Mouse (Mus musculus) forebrain, postnatal 0 days (tissue): ENCODE data around the gene Icos. TPM values are rescaled to one million over a fixed set of nuclear protein-coding genes. Genes with fewer than 3 reads are reported as not detected.

Experiments
- ATAC-seq: fragments of 200-750 bp; cut with Nextera tagmentation; 2 replicates; pipeline ENCODE4 v1.8.0; 2017; ENCODE audit warnings: mild to moderate bottlenecking, moderate library complexity
- DNase-seq: peaks from one replicate; pipeline ENCODE4 v3.0.0-alpha.2; 2015
- H3K27ac ChIP-seq: fragments of 300-500 bp; sonication (generic); 2 replicates; pipeline ENCODE4 v1.5.1; 2014; ENCODE audit warnings: low read depth, mild to moderate bottlenecking, antibody characterized with exemption, low read length, moderate library complexity, mixed read lengths
- H3K27me3 ChIP-seq: fragments of 300-500 bp; sonication (generic); 2 replicates; pipeline ENCODE4 v1.6.1; 2014; ENCODE audit warnings: mild to moderate bottlenecking, low read length, mixed read lengths; ENCODE audit not compliant: insufficient read depth
- H3K36me3 ChIP-seq: fragments of 300-500 bp; sonication (generic); 2 replicates; pipeline ENCODE4 v1.6.1; 2014; ENCODE audit warnings: mild to moderate bottlenecking, moderate library complexity; ENCODE audit not compliant: insufficient read depth
- H3K4me1 ChIP-seq: fragments of 300-500 bp; sonication (generic); 2 replicates; pipeline ENCODE4 v1.6.1; 2014; ENCODE audit warnings: antibody characterized with exemption; ENCODE audit not compliant: insufficient read depth
- H3K4me2 ChIP-seq: fragments of 300-500 bp; sonication (generic); 2 replicates; pipeline ENCODE4 v1.6.1; 2014; ENCODE audit warnings: low read depth, mild to moderate bottlenecking, moderate library complexity
- H3K4me3 ChIP-seq: fragments of 300-500 bp; sonication (generic); 2 replicates; pipeline ENCODE4 v1.5.1; 2014; ENCODE audit warnings: low read depth, low read length, mixed read lengths
- H3K9ac ChIP-seq: fragments of 300-500 bp; sonication (generic); 2 replicates; pipeline ENCODE4 v1.6.1; 2014; ENCODE audit warnings: mild to moderate bottlenecking
- H3K9me3 ChIP-seq: fragments of 300-500 bp; sonication (generic); 2 replicates; pipeline ENCODE4 v1.6.1; 2016; ENCODE audit warnings: low read length
- CTCF ChIP-seq: sonication (generic); IDR thresholded peaks from 2 replicates; pipeline ENCODE4 v1.5.1; 2016; ENCODE audit warnings: antibody characterized with exemption, control low read depth, low read depth
- WGBS: fragments of 180-500 bp; shearing (Covaris S2); extraction: QIAGEN DNeasy Blood & Tissue Kit; methylation state at CpG from one replicate; pipeline ENCODE4 v1.1.7; 2014; 5-methylcytosine and 5-hydroxymethylcytosine counted together
- polyA plus RNA-seq: library from polyadenylated mRNA; unstranded; fragments of >200 nt; fragmentation: Nextera tagmentation; extraction: Ambion mirVana; gene quantifications from 2 replicates; pipeline ENCODE4 v1.2.1, GENCODE M21; 2015
- total RNA-seq: library from RNA; depleted of rRNA; stranded (reverse); fragments of >200 nt; gene quantifications from 2 replicates; pipeline ENCODE4 v1.2.3, GENCODE M21; 2014

The Icos gene
- total and polyA plus RNA-seq, 2 experiments from 2014 or later: 0.05 to 0.13 TPM

DNA sequence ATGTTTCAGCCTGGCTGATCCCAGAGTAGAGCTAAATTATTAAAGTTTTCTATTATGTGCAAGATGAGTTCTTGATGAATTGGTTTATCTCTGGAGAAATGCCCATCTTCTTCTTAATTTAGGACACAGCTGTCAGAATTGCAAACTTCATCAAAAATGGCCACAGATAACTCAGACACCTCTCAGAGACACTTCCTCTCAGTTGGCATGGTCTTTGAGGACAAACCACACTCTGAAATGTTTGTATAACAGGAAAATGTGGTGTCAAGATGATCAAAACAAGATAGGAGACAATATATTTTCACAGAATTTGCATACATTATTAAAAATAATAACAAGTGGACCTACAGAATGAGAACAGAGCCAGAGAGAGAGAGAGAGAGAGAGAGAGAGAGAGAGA lies 52.8 kb downstream of the Icos start:
- no peak for DNase-seq
- ATAC-seq: no peak
- Histone ChIP-seq H3K9ac (no peak overlapping the region), H3K9me3 (no peaks in the 10 kb centered on the region), H3K4me3 (no peak overlapping the region), H3K27me3 (no peaks in the 10 kb centered on the region), H3K4me1 (no peaks in the 10 kb centered on the region), H3K27ac (no peak overlapping the region), H3K36me3 (no peaks in the 10 kb centered on the region), H3K4me2 (no peak overlapping the region)
- no peak for TF ChIP-seq CTCF

DNA sequence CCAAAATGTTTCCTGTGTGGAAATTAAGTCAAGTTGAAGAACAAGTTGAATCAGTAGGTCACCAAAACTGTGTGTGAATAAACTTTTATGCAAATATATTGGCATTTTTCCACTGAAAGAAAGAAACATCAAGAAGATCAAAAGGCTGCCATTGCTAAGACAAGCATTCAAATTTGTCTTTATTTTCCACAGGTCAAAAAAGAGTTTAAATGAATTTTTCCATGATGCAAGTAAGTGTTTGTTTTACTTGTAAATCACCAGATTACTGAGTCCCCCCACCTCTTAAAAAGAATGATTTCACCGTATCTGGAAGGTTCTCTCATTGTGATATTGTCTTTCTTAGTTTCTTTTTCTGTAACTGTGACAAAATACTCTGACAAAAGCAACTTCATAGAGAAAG lies 57.5 kb downstream of the Icos start:
- no peaks in the 10 kb centered on the region for H3K4me1 ChIP-seq
- no peak overlapping the region for H3K4me3 ChIP-seq
- no peak for DNase-seq
- no peak overlapping the region for H3K4me2 ChIP-seq
- H3K36me3 ChIP-seq: no peaks in the 10 kb centered on the region
- no peaks in the 10 kb centered on the region for H3K9me3 ChIP-seq
- TF ChIP-seq CTCF: no peak
- no peaks in the 10 kb centered on the region for H3K27me3 ChIP-seq
- no peak overlapping the region for H3K9ac ChIP-seq
- 43% methylated on average over 1 of the region's 1 CpGs for WGBS
- no peak for ATAC-seq
- H3K27ac ChIP-seq: no peak overlapping the region

GRCm38 (mm10) chr1:61038223-61038622 lies 60.5 kb downstream of the Icos start:
- DNase-seq (no peak), ATAC-seq (no peak)
- no peak for TF ChIP-seq CTCF
- no peak overlapping the region for H3K4me2 ChIP-seq
- H3K4me1 ChIP-seq: no peaks in the 10 kb centered on the region
- no peaks in the 10 kb centered on the region for H3K9me3 ChIP-seq
- no peak overlapping the region for H3K9ac ChIP-seq
- no peaks in the 10 kb centered on the region for H3K27me3 ChIP-seq
- H3K27ac ChIP-seq: no peak overlapping the region
- H3K4me3 ChIP-seq: no peak overlapping the region
- H3K36me3 ChIP-seq: no peaks in the 10 kb centered on the region
- 55% methylated on average over 4 of the region's 4 CpGs for WGBS

- H3K27ac ChIP-seq: no peak overlapping the region
- H3K4me1 ChIP-seq: no peaks in the 10 kb centered on the region
- no peak overlapping the region for H3K9ac ChIP-seq
- WGBS: 94% methylated on average over 4 of the region's 4 CpGs
- no peaks in the 10 kb centered on the region for H3K9me3 ChIP-seq
- H3K36me3 ChIP-seq: no peaks in the 10 kb centered on the region
- no peak overlapping the region for H3K4me2 ChIP-seq
- no peaks in the 10 kb centered on the region for H3K27me3 ChIP-seq
- H3K4me3 ChIP-seq: no peak overlapping the region
- ATAC-seq: no peak
- DNase-seq: no peak
- no peak for TF ChIP-seq CTCF
These were observed 61.6 kb downstream of the Icos start for GRCm38 (mm10) chr1:61039310-61039709.

GRCm38 (mm10) chr1:61040401-61040800 lies 62.7 kb downstream of the Icos start:
- no peak overlapping the region for H3K27ac ChIP-seq
- H3K4me2 ChIP-seq: no peak overlapping the region
- 90% methylated on average over 4 of the region's 4 CpGs for WGBS
- no peak for TF ChIP-seq CTCF
- H3K4me3 ChIP-seq: no peak overlapping the region
- no peak overlapping the region for H3K9ac ChIP-seq
- H3K9me3 ChIP-seq: no peaks in the 10 kb centered on the region
- no peaks in the 10 kb centered on the region for H3K4me1 ChIP-seq
- H3K36me3 ChIP-seq: no peaks in the 10 kb centered on the region
- DNase-seq (no peak), ATAC-seq (no peak)
- no peaks in the 10 kb centered on the region for H3K27me3 ChIP-seq

DNA sequence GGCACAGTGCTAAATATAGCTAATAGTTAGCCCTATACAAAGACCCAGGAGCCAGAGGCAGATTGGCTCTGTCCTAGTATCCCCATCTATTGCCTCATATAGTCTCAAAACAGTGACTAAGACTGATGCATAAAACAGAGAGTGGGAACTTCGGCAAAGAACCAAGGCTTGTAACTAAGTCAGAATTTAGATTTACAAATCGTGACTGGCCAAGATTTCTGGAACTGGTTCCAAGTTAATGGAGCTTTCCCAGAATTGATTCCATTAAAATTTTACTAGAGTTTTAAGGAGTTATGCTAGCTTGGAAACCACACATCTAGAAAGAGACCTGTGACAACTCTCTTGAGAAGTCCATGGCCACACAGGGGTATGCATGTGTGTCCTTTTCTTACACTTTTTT lies 65.1 kb downstream of the Icos start:
- DNase-seq (peak; percentile 5), ATAC-seq (no peak)
- Histone ChIP-seq H3K27ac (no peak overlapping the region), H3K9ac (no peak overlapping the region), H3K9me3 (no peaks in the 10 kb centered on the region), H3K4me3 (no peak overlapping the region), H3K4me2 (no peak overlapping the region), H3K27me3 (no peaks in the 10 kb centered on the region), H3K4me1 (no peaks in the 10 kb centered on the region), H3K36me3 (no peaks in the 10 kb centered on the region)
- no peak for TF ChIP-seq CTCF
- WGBS: 54% methylated on average over 2 of the region's 2 CpGs

GRCm38 (mm10) chr1:61046055-61046705 lies 68.5 kb downstream of the Icos start:
- H3K36me3 ChIP-seq: no peaks in the 10 kb centered on the region
- ATAC-seq (no peak), DNase-seq (no peak)
- H3K27me3 ChIP-seq: no peaks in the 10 kb centered on the region
- H3K9me3 ChIP-seq: no peaks in the 10 kb centered on the region
- no peak overlapping the region for H3K4me2 ChIP-seq
- TF ChIP-seq CTCF: no peak
- no peaks in the 10 kb centered on the region for H3K4me1 ChIP-seq
- H3K9ac ChIP-seq: no peak overlapping the region
- H3K4me3 ChIP-seq: no peak overlapping the region
- H3K27ac ChIP-seq: no peak overlapping the region
- 88% methylated on average over 3 of the region's 3 CpGs for WGBS
